Mouse (Mus musculus): ENCODE measurements around the gene AC170998.1.

DNA sequence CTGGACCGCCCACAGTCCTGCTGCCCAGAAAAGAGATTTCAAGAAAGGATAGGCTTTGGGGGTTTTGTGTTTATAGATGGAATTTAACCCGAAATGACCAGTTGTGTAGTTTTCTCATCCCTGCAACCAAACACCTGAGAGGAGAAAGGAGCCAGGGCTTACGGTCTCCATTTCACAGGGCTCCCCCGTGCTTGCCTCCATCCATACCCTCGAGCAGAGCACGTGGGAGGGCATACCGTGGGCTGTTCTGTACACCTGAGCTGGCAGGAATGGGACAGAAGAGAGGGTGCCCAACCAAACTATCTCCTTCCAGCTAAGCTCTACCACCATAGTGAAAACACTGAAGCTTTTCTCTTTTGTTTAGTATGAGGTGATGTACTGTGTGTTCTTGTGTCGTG, 15.6 kb upstream of the AC170998.1 start:
- no peak for TF ChIP-seq POLR2A (IDR thresholded peaks at IDR 0.05; ENCODE audit: low read depth, low read length)
- no peak for TF ChIP-seq CTCF (IDR thresholded peaks at IDR 0.05; ENCODE audit: extremely low read depth, insufficient read depth, insufficient read length, insufficient replicate concordance)

Measured in spleen, adult 2 months (tissue).